Mouse (Mus musculus): Measurements from ENCODE around the gene Trim52.
"Not testable (repeated sequence)": the region's sequence is repeated elsewhere in the genome, so short reads cannot be mapped to it uniquely, and the experiment has no call there.

Gene Trim52

GRCm38 (mm10) chr14:106105980-106106379 is at the start of gene Trim52:
Gene Trim52 (plus strand): TSS chr14:106106198.
- no peak for DNase-seq (ENCODE audit: low read depth)

DNA sequence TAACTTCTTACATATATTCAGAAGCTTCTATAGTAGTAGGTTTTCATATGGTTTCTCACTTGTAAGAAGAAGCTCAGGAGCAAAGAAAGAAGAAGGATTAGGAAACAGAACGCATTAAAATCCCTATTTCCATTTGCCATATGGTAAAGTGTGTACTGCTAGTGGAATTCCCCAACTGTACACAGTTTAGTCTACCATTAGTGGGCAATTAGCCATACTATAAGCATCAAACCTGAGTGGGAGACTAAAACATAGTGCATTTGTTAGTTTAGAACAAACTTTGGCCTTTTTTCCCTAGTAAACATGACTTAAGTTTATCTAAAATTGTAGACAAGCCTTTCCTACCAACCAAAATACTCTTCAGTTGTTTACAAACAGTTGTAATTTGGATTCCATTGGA is 33.4 kb upstream of the Trim52 start:
- DNase-seq (ENCODE audit: low read depth) = no peak

- no peak for DNase-seq (ENCODE audit: low read depth)
Measured at GRCm38 (mm10) chr14:106075181-106076064, 30.6 kb upstream of the Trim52 start.

- DNase-seq (ENCODE audit: low read depth) = no peak
Measured at GRCm38 (mm10) chr14:106088480-106089037, 17.4 kb upstream of the Trim52 start.

DNA sequence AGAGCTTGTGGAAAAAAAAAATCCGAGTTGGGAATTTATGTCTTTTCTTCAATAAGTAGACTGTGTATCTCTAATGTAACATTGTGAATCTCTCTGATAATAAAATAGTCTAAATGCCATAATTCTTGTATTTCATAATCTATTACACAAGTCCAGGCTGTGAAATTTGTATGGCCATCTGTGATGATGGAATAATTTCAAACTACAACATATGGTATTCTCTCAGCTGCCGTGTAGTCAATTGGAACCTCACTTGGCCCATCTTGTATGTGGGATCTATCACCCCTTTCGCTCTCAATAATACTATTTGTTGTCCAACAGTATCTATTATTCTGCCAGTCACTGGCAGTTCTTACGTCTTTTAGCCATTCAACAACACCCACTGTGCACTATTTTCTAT is 9.2 kb upstream of the Trim52 start:
- DNase-seq (ENCODE audit: low read depth) = no peak

DNA sequence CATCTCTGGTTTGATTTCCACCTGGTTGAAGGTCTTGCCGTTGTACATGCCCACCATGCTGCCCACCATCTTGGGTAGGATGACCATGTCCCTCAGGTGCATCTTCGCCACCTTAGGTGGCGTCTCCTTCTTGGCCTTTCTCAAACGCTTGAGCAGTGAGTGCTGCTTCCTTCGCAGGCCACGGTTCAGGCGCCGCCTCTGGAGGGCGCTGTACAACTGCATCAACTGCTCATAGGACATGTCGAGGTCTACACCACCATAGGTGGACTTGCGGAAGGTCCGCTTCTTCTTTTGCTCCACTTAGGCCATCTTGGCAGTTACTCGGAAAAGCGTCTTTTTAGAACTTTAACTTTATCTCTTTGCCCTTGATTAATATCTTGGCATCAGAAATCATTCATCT is 5.1 kb upstream of the Trim52 start:
- DNase-seq (ENCODE audit: low read depth) = no peak

- DNase-seq (ENCODE audit: low read depth) = no peak
Measured at GRCm38 (mm10) chr14:106106425-106106824, 427 bp downstream of the Trim52 start.

DNA sequence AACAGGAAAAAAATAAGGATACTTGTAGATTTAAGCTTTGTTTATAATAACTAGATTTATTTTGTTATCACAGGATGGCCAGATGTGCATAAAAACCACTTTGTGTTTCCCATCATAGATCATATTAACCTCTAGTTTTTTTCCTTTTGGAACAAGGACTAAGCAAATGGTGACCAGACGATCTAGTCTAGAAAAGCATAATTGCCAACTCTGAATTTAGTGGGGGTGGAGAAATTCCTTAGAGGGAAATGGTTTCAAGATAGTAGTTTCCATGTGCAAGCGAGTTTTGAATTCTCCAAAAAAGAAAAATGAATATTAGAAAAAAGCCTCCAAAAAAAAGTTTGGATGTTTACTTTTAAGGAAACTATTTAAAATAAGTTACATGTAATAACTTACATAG is 13.4 kb downstream of the Trim52 start:
- no peak for DNase-seq (ENCODE audit: low read depth)

DNA sequence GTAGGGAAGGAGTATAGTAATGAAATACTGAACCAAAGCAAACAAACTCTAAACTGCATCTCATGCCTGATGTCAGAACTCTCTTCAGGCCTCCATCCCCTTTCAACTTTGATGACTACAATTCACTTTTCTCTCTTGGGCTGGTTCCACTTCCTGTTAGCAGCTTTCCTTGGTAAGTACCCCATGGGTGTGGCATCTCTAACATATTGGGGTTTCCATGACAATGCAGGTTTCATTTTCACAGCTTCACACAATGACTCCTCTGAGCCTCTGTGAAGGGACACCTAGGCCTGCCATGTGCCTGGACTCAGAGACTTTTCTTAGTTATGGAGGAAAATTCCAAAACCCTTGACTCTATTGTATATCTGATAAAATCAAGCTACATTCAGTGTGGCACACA is 30.3 kb downstream of the Trim52 start:
- no peak for DNase-seq (ENCODE audit: low read depth)

- DNase-seq (ENCODE audit: low read depth) = no peak
Measured at GRCm38 (mm10) chr14:106151188-106151587, 45.2 kb downstream of the Trim52 start.

DNA sequence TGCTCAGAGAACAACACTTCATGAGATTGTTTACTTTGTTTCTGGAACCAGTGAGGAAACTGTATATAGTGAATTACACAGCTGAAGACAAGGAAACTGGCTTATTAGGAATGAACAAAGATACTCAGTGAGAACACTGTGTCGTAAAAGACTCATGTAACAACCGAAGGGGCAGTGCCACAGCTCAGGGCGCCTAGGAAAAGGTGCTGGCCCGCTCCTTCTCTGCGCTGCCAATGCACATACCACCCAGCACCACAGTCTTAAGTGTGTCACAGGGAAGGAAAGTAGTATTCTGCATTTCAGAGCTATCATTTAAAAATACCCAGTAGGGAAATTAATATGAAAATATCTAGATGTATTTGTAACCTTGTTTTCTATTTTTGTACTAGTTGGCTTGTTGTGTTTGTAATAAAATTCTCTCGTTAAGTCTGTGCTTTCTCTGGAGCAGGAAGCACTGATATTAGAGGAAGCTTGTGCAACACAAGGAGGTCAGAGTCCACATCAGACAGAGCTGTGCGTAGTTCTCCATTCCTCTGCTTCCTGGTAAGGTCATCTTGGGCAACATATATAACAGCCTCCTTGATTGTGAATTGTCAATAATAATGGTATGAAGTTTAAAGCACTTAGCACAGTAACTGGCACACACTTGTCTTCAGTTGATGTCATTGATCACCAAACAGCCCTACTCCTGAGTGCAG is 49.0 kb downstream of the Trim52 start:
- DNase-seq (ENCODE audit: low read depth) = no peak

DNA sequence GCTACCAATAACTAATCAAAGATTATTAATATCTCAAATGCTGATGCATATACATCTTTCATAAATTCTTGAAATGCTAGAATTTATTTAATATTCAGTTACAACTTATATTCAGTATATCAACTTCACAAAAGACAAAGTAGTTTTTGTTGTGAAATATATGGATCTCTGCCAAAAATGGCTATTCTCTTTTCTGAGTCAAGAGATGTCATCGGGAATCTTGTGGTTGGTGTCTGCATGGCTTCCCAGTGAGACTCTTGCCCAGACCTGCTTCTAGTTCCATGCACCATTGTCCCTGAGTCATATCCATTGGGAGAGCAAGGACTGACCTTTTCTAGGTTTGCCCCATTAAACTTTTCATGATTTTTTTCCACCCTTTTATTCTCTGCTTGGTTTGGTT is 50.5 kb downstream of the Trim52 start:
- no peak for DNase-seq (ENCODE audit: low read depth)

DNA sequence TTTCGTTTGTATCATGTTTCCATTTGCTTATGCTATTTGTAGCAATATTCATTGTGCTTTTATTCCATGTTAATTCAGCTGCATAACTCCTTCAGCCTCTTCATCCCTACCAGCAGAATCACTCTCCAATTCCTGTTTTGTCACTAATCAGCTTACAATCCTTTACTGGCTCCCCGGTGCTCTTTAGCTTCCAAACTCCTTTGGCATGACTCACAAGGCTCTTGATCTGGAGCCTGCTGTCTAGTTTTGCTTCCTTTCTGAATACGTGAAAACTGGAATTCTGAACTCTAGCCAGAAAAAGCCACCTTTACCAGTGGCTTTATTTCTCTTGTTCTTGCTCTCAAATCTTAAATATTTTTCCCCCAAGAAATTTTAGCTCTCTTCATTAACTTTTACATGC is 56.3 kb downstream of the Trim52 start:
- DNase-seq (ENCODE audit: low read depth) = no peak

- DNase-seq (ENCODE audit: low read depth) = no peak
Measured at GRCm38 (mm10) chr14:106163196-106163595, 57.2 kb downstream of the Trim52 start.

- not testable (repeated sequence) for DNase-seq (ENCODE audit: low read depth)
Measured at GRCm38 (mm10) chr14:106163933-106164332, 57.9 kb downstream of the Trim52 start.

DNA sequence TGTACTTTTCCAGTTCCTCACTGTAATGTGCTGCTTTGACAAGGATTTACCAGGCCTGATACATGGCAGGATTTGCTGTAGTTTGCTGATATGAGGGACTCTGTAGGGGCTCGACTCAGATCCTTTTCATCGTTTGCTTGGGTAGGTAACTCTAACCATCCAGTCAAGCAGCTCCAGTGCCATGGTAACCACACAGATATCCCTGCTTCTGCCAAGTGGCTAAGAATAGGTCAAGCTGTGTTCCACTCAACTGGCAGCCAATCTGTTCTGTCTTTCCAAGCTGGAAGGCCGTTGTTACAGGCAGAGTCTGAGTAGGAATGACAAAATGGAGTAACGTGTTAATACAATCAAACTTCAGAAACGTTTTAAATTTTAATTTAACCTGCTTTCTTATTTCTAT is 70.9 kb downstream of the Trim52 start:
- no peak for DNase-seq (ENCODE audit: low read depth)

DNA sequence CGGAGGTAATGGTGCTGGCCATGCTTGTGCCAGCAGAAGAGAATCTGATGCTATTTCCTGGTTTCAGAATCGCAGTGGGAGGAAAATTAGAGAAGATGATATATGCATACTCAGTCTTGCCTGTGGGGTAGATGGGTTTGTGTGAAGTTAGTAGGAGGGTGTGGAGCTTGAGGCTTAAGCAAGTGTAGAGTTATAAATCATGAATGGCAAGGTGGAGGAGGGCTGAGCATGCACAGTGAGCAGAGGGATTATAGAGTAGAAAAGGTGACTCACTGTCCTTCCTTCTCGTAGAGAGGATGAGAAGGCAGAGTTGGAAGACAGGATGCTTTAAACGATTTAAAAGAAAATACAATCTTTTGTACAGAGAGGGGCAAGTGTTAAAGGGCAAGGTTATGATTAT is 72.2 kb downstream of the Trim52 start:
- no peak for DNase-seq (ENCODE audit: low read depth)

DNA sequence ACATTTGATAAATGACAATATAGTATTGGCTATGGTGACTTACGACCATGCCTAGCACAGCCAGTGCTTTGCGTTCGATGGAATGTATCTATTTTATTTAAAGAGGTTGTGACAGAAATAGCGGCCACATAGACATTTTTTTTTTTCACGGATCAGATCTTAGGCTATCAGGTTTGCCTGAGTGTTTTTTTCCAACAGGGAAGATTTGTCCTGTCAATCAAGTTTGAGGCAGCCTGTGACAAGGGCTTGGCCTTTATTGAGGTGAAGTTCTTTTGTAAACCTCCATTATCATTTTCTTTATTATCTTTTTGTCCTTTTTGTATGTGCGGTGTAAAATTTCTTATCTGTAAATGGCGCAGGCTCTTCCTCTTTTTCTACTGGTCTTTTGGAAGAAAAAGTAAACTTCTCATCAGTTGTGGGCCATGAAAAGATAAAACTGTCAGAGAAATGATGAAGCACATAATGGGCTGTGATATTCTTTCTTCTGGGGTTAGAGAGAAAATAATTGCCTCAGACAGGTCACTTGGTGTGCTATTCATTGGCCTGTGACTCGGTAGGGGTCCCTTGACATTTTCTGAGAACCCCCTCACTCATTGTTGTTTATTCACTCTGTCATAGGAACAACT is 73.2 kb downstream of the Trim52 start:
- no peak for DNase-seq (ENCODE audit: low read depth)

DNA sequence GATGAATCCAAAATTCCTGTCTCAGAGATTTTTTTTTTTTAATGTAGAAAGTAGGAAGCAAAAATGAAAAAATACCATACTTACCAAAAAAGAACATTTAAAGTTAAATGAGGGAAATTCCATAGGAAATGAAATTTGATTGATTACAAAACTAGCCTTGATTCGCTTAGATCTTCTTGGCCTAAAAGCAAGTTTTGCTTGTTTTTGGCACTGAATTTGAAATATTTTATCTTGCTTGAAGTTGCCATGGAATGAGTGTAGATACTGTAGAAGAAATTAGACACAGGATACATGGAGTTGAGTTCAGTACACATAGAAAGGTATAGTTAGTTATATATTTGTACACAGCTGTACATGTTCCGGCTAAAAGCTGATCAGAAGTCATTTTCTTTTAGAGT is 73.7 kb downstream of the Trim52 start:
- no peak for DNase-seq (ENCODE audit: low read depth)

DNA sequence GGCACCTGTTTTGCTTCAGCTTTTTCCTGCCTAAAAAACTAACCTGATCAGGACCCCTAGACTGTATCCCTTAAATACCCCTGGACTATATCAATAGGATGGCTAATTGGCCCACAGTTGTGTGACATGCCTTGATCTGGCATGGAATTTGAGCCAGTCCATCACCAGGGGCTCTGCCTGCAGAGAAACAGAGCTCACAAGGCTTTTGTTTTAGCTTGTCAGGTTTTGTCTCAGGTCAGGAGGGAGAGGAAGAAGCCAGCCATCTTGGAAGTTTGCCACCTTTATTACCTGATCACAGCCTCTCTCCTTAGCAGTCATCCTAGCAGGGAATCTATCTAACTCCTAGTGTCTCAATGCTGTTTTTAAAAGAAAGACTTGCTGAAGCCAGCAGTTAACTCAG is 74.6 kb downstream of the Trim52 start:
- no peak for DNase-seq (ENCODE audit: low read depth)

- DNase-seq (ENCODE audit: low read depth) = no peak
Measured at GRCm38 (mm10) chr14:106183985-106184384, 78.0 kb downstream of the Trim52 start.

All from induced T-regulatory cell, adult 2 months (primary cell).